Mouse (Mus musculus) thymus, postnatal 25 days (tissue): ENCODE measurements at regions not wholly inside any gene's neighbourhood (a gene's known extent, or its start where the extent isn't known, plus 50 kb on each side); places are given as distances from the start of the nearest gene placed in this dataset.

Source experiments
- DNase-seq: peaks from one replicate; pipeline ENCODE4 v3.0.0; 2022

GRCm38 (mm10) chrX:12888708-12889481 lies 127.0 kb upstream of the Med14 start:
- no peak for DNase-seq

GRCm38 (mm10) chrX:12888010-12888707 lies 126.3 kb upstream of the Med14 start:
- no peak for DNase-seq

- no peak for DNase-seq
Measured at GRCm38 (mm10) chrX:12887516-12887915, 125.6 kb upstream of the Med14 start.

GRCm38 (mm10) chrX:12886160-12887048 lies 124.5 kb upstream of the Med14 start:
- no peak for DNase-seq

GRCm38 (mm10) chrX:12879233-12879632 lies 117.4 kb upstream of the Med14 start:
- DNase-seq = no peak

- no peak for DNase-seq
Measured at GRCm38 (mm10) chrX:12877506-12877905, 115.6 kb upstream of the Med14 start.

GRCm38 (mm10) chrX:12873698-12874144 lies 111.8 kb upstream of the Med14 start:
- peak; percentile 61 for DNase-seq

GRCm38 (mm10) chrX:12873230-12873629 lies 111.4 kb upstream of the Med14 start:
- DNase-seq = no peak

GRCm38 (mm10) chrX:12866885-12867498 lies 105.1 kb upstream of the Med14 start:
- no peak for DNase-seq

GRCm38 (mm10) chrX:12866176-12866575 lies 104.3 kb upstream of the Med14 start:
- no peak for DNase-seq

GRCm38 (mm10) chrX:12860168-12860567 lies 98.3 kb upstream of the Med14 start:
- DNase-seq = no peak

GRCm38 (mm10) chrX:12858757-12859156 lies 96.9 kb upstream of the Med14 start:
- DNase-seq = no peak

- DNase-seq = peak; percentile 6
Measured at GRCm38 (mm10) chrX:12857881-12858755, 96.2 kb upstream of the Med14 start.

GRCm38 (mm10) chrX:12855425-12855824 lies 93.6 kb upstream of the Med14 start:
- no peak for DNase-seq

GRCm38 (mm10) chrX:12851684-12852083 lies 89.8 kb upstream of the Med14 start:
- DNase-seq = peak; percentile 21

- DNase-seq = no peak
Measured at GRCm38 (mm10) chrX:12844431-12844830, 82.6 kb upstream of the Med14 start.

GRCm38 (mm10) chrX:12841021-12841325 lies 79.1 kb upstream of the Med14 start:
- no peak for DNase-seq

GRCm38 (mm10) chrX:12840160-12841020 lies 78.5 kb upstream of the Med14 start:
- no peak for DNase-seq

GRCm38 (mm10) chrX:12839406-12840159 lies 77.7 kb upstream of the Med14 start:
- peak; percentile 19 for DNase-seq

- no peak for DNase-seq
Measured at GRCm38 (mm10) chrX:12837821-12838220, 75.9 kb upstream of the Med14 start.
